Mouse (Mus musculus): Measurements from ENCODE around the gene Gm21981.

DNA sequence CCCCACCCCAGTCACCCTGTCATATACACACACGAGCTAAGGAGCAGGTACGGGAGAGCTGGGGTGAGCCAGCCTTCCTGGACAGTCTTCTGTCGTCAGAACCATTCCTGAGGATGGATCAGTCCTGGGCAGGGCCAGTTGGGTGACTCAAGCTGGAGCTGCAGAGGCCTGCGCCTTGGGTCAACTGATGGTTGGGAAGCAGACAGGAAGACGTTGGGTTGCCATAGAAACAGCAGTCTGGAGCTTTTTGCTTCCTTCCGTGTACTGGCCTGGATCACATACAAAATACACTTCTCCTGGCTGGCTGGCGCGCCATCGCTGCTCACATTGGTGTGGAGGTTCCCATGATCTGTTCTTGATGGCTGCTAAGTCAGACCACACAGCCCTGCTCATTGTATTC is 7.5 kb upstream of the Gm21981 start:
- TF ChIP-seq POLR2A (IDR thresholded peaks at IDR 0.05; ENCODE audit: extremely low read depth, insufficient read depth, low read length), result no peak
- no peak for TF ChIP-seq CTCF (IDR thresholded peaks at IDR 0.05; ENCODE audit: extremely low read depth, insufficient read depth, low read length)

All from cortical plate, adult 2 months (tissue).